Mouse (Mus musculus): ENCODE measurements at regions not wholly inside any gene's neighbourhood (a gene's known extent, or its start where the extent isn't known, plus 50 kb on each side); places are given as distances from the start of the nearest gene placed in this dataset.

- DNase-seq: no peak
These were observed 70.3 kb downstream of the Pctp start for GRCm38 (mm10) chr11:89932231-89932865.

DNA sequence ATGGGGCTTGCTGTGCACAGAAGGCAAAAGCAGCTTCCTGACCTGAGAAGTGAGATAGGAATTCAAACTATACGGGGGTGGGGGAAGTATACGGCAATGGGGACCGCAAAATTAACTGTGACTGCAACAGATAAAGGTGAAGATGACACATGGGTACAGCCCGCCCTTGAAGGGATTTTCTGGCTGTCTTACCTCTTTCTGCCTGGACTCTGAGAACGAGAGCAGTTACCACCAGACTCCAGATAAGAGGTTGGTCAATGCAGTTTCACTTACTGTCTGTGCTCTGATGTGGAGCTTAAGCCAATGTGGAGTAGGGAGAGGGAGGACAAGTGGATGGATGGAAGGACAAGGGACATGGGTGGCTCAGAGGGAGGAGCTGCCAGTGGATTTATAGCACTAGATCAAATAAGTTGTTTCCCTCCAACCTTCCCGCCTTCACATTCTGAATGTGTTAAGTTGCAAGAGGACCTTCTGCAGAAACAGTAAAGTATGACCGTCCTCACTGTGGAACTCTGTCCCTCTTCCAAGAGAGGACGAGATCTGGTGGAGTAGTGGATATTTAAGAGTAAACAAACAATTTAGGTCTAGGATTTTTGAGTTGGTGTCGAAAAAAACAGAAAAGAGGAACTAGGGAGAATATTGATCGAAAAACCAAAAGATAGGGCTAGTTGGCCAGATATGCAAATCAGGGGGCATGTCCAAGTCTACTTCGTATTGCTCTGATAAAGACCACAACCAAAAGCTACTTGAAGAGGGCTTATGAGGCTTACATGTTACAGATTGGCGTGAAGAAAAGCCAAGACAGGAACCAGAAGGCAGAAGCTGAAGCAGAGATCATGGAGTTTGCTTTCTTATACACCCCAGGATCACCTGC lies 73.3 kb downstream of the Pctp start:
- no peak for DNase-seq

DNA sequence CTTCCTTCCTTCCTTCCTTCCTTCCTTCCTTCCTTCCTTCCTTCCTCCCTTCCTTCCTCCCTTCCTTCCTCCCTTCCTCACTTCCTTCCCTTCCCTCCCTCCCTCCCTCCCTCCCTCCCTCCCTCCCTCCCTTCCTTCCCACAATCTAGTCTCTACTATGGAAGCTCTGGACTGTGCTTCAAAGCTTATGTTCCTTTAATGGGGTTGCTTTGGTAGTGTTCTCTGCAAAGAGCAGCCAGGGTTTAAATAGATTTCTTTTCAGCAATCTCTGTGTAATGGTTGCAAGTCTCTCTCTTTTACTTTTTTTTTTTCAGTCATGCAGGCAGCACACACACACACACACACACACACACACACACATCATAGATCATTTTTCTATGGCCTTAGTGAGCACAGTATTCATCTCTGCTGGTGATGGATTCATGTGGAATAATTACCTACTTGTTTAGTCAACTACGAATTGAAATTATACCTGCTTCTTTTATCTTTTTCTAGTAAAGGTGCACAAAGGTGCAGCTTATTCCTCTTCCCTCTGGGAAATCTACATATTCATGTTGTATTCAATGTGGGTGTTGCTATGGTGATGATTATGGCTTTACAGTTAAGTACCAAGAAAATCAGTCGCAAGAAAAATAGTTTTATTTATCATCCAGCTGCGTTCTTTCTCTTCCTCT lies 75.1 kb downstream of the Pctp start:
- DNase-seq: no peak

DNA sequence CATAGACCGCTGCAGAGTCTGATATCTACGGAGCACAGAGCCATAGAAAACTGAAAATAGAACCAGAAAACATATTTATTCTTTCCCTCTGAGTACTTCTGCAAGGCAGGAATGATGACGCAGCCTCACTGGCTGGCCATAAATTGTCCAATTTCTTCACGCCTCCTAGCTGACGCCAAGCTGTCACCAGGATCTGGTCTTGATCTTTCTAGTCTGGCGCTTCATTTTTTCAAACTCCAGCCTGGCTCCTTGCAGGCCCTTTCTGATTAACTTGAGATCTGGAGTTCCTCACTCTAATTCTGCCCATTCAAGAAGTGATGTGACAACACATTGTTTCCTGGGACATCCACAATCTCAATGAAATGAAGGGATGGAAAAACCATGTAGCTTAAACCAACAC lies 80.1 kb downstream of the Pctp start:
- no peak for DNase-seq

- DNase-seq: peak; percentile 13
These were observed 81.5 kb downstream of the Pctp start for GRCm38 (mm10) chr11:89921146-89921545.

GRCm38 (mm10) chr11:89915795-89916194 lies 86.9 kb downstream of the Pctp start:
- DNase-seq: no peak

DNA sequence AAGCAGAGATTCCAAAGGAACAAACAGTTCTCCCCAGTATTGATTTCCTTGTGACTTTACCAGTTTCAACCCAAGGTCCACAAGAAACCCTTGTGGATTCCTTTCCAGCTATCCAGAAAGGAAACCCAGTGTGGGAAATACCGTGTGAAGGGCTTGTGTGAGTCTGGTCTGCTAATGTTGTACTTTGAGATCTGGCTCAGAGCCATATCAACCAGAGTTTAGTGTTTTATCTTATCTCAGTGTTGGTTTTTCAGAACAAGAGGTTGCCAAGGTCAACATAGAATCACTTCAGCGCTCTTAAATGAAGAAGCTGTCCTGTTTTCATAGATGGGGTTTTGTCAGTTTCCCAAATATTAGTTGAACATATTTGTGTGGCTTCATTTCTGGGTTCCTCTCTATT lies 88.1 kb downstream of the Pctp start:
- no peak for DNase-seq

DNA sequence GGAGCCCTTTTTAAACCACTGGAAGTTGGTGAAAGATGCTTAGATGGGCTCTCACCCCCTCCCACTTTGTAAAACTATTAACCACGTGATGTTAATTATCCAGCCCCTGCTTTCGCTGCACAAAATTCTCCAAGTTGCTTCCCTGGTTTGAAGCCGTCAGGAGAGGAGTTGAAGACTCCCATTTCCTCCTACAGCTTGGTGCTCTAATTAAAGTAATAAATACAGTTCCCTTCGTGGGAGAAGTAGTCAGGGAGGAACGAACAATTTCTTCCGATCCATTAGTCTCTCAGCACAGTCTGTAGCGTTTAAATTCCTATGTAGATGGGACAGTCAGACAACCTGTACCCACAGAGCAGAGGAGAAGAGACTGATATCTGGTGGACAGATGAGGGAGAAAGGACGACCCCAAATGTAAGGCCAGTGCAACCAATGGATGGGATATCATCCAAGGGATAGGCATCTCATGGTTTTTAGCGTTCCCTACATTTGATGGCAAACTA lies 101.4 kb downstream of the Pctp start:
- DNase-seq: no peak

- DNase-seq: no peak
These were observed 104.2 kb downstream of the Pctp start for GRCm38 (mm10) chr11:89898516-89898915.

GRCm38 (mm10) chr11:89896854-89897253 lies 105.8 kb downstream of the Pctp start:
- DNase-seq: no peak

DNA sequence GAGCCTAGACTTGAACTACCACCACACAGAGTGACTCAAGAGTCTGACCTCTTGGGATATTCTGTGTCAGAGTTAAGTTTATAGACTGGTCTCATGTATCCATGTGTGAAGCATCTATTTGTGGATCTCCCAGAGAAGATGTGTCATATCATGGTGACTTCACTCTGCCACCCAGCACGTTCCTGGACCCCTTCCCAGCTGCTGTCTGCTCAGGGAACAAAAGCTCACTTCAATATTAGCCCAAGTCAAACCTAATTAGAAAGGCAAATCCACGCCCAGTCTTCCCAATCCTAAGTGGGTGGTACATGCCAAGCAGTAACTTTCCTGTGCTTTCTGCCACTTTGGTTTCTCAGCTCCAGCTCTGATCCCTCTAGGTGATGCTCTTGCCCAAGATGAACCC lies 94.1 kb upstream of the Ankfn1 start:
- no peak for DNase-seq

GRCm38 (mm10) chr11:89867575-89867974 lies 90.1 kb upstream of the Ankfn1 start:
- DNase-seq: no peak

GRCm38 (mm10) chr11:89856184-89856769 lies 78.8 kb upstream of the Ankfn1 start:
- DNase-seq: no peak

- no peak for DNase-seq
These were observed 64.4 kb upstream of the Ankfn1 start for GRCm38 (mm10) chr11:89841853-89842252.

DNA sequence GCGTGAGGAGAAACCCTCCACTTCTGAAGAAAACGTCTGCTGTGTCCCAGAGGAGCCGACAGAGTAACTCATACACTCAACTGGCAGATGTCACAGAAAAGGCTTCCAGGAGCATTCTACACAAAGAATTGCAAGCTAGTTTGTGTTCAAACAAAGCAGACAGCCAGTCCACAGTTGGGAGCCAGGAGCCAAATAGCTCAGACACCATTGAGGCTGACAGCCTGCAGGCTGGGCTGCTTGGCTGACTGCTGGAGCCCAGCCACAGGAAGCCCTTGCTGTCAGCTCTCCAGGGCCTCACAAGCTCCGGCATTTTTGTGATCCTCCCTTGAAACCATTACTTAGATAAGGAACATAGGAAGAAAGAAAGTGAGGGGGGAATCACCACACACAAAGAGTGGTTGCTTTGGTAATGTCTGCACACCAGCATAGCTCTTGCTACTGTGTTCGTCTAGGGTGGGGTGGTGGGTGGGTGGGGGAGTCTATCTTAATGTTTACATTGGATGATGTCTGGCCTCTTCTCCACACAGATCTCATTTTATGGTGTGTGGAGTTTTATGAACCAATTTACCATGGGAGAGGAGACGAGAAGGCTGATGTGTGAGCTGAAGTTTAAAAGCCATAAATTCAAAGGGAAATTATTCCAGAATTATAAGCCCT lies 62.3 kb upstream of the Ankfn1 start:
- peak; percentile 26 for DNase-seq

GRCm38 (mm10) chr11:89837995-89838394 lies 60.5 kb upstream of the Ankfn1 start:
- no peak for DNase-seq

GRCm38 (mm10) chr11:89836897-89837296 lies 59.4 kb upstream of the Ankfn1 start:
- DNase-seq: no peak

DNA sequence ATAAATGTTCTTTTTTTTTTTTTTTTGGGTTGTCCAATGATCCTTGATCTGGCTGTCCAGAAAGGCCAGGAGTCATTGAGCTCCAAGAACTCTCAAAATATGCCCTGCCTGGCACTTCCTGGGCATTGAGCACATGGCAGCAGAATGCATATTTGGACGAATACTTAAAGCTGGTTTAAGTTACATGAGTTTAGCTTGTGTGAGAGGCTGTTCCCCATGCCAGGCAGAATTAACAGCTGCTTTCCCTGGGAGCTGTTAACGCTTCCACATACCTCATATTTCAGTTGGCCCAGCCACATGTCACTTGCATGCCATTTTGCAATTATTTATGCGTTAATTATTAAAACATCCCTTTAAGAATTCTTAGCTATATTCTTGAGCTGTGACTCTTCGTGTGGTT lies 56.6 kb upstream of the Ankfn1 start:
- no peak for DNase-seq

DNA sequence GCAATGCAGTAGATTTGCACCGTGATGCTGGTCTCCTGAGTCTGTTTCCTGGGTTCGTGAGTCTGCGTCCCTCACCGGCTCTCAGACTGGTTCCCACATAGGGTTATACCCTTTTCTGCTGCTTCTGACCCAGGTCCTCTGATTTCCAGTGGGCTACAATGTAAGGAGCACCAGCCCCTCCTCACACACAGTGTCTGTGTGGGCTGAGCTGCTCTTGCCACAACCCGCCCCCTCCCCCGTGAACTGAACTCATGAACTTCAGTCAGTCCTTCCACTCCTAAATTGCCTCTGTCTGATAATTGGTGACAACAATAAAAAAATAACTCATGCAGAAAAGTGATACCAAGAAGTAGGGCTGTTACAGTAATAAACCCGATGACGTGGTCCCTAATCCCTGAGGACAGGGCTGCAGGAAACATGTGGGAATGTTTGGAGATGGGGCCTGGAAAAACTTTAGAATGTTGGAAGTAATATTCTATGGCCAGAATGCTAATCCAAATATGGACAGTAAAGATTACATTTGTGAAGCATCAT lies 54.2 kb upstream of the Ankfn1 start:
- DNase-seq: no peak
